Mouse (Mus musculus): ENCODE measurements around the gene Cdk7.

Gene Cdk7

DNA sequence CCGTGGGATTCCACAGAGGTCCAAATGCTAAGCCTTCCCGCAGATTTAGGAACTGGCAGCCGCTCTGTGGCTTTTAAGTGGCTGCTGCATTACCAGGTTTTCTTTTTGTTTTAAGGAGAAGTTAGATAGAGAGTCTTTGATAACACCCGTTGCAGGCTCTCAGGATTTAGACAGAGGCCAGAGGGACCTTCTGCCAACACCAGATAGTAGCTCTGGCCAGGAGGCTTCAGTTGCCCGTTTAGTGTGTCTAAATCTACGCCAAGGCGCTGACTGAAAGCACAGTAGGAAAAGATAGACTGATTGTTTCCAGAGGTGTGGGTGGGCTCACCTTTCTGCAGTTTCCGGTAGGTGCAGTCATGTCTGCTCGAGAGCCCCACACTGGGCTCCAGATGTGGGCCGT, 5.5 kb downstream of the Cdk7 start:
- no peak for DNase-seq (ENCODE audit: low read depth, low spot score)

DNA sequence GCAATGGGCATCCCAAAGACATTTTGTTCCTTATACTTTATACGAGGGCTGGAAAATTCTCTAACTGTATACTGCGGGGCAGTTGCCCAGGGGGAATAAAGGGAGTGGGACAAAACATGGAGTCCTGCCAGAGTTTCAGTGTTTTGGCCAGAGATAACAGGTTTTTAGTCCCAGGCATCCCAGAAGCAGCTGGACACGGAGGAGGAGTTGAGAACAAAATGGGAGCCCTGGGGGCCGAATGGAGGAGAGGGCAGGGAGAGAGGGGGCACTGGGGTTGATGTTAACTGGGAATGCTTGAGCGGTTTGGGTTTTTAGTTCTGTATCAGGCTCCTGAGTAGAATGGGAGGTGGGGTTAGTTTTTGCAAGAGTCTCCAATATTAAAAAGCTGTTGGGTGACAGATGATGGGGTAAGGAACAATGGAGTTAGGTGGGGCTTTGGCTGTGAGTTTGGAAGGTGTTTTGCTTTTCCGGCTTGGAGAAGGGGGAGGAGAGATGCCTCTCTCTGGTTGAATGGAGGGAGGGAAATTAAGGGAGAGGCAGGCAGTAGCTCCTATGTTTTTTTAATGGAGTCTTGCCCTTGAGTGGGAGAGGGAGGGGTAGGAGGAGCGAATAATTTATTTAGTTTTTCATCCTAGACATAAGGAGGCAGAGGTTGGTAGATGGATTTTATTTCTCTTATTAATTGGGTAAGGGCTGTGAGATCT, 6.5 kb downstream of the Cdk7 start:
- DNase-seq (ENCODE audit: low read depth, low spot score), result no peak

DNA sequence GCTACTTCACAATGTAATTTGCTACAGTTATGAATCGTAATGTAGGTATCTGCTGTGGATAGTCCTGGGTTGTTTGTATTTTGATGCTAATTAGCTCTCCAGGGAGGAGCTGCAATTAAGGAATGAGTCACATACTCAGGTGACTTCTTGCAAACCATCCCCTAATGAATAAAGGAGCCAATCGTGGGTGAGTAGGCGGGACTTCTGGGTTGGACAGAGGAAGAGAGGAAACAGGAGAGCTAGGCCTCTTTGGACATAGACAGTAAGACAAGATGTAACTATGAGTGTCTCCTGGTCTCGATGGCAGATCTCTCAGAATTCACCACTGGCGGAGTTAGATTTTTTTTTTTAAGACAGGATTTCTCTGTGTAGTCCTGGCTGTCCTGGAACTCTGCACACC, 9.1 kb downstream of the Cdk7 start:
- no peak for DNase-seq (ENCODE audit: low read depth, low spot score)

DNA sequence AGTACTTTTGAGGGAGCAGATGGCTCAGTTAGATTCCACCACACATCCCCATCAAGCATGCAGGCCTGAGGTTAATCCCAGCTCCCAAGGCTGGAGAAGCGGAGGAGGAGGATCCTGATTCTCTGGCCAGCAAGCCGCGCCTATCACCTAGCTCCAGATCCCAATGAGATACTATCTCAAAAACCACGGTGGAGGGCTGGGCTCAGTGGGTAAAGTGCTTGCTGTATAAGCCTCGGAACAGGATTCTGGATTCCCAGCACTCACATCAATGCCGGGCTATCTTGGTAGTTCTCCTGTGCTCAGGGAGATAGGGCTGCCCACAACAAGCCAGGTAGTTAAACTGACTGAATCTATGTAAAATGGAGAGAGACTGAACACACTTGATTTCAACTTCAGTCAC, 15.3 kb downstream of the Cdk7 start:
- DNase-seq (ENCODE audit: low read depth, low spot score), result no peak

DNA sequence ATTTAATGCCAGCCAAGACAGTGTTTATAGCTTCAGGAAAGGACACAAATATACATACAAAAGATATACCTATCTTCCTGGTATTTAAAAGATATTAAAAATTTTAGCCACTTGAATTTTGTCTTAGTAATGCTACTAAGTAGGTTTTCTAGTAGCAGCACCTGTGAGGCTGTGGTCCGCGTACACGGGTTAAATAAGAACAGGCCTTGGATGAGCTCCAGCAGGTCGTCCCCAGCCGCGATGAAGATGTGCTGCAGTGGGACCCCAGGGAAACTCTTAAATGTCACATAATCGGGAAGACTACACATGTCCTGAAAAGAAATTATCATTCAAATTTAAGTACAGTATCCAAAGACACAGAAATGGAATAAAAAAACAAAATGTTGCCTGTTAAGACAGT, 24.5 kb downstream of the Cdk7 start:
- DNase-seq (ENCODE audit: low read depth, low spot score), result no peak

DNA sequence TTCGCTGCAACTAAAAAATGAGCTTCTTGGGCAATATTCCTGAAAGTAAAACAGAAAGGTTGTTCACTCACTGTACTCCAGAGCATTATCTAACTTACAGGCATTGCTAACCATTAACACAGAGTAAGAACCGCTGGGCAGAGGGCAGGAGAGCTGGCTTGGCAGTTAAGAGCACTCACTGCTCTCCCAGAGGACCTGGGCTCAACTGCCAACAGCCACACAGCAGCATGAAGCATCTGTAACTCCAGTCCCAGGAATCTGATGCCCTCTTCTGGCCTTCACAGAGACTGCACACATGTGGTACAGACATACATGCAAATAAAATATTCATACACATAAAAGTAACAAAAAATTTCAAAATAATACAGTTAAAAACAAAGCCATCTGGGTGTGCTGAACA, 27.3 kb downstream of the Cdk7 start:
- no peak for DNase-seq (ENCODE audit: low read depth, low spot score)

DNA sequence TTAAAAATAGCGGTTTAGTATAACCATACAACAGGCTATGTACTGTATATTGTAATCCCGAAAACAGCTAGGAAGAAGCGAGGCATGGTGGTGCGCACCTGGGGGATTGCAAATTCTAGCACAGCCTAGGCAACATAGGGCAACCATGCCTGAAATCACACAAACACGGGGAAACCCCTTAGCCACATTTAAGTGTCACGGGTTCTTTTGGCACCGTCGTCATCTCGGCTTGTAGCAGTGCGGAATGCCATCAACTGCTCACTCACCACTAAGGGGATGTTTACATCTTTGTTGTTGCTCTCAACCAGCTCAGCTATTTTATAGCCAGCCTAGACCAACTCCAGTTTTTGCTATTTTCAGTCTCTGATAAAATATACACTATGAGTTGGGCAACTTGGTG, 31.9 kb downstream of the Cdk7 start:
- DNase-seq (ENCODE audit: low read depth, low spot score), result no peak

DNA sequence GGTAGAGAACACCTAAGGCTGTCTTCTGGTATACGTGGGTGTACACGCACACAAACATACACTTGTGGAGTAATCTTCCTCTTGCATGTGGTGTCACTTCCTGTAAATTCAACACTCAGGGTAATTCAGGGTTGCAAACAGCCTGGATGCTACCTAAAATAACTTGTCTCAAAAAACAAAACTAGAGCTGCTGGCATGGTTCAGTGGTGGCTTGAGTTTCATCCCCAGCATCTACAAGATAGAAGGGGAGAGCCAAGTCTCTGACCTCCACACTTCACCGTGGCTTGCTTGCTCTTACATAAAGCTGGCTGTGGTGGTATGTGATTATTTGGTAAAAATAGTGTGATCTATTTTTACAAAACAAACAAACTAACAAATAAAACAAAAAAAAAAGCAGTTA, 33.2 kb downstream of the Cdk7 start:
- DNase-seq (ENCODE audit: low read depth, low spot score), result peak; percentile 74

DNA sequence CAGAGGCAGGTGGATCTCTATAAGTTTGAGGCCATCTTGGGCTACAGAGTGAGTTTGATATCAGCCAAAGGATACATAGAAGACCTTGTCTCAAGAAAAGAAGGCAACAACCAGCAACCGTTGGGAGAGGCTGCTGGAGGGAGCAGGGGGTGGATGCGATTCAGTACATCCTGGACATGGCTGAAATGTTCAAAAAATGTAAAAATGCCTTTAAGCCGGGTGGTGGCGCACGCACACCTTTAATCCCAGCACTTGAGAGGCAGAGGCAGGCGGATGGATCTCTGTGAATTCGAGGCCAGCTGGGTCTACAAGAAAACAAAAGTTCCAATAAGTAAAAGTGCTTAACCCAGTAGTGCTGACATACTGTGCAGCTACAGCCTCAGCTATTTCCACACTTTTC, 43.2 kb downstream of the Cdk7 start:
- no peak for DNase-seq (ENCODE audit: low read depth, low spot score)

DNA sequence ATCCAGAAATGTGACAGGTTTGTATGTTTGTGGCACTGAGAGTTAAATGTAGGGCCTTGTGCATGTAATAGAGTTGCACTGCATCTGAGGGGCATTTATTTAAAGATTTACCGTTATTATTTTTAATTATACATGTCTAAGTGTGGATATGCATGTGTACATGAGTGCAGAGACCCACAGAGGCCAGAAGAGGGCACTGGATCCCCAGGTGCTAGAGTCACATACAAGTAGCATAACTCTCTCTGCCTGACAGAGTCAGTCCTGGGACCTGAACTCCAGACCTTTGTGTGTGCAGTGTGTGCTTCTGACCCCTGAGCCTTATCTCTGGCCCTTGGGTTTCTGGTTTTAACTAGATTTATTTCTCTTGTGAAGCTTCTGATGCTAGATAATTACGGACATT, 46.4 kb downstream of the Cdk7 start:
- peak; percentile 14 for DNase-seq (ENCODE audit: low read depth, low spot score)

DNA sequence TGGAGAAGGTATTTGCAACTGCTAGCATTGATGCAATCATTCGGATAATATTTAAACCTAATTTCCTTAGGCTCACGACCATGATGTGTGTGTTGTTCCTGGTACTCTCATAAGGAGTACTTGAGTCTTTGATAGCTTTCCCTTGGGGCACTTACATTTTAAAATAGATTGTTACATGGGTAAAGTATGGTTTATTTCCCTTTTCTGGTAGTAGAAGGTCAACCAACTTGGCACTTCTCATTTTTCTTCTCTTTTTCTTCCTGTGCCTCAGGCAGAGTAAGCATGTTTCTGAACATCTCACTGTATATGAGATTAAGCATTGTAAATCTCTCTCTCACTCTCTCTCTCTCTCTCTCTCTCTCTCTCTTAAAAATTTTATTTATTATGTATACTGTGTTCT, 47.9 kb downstream of the Cdk7 start:
- DNase-seq (ENCODE audit: low read depth, low spot score), result no peak

DNA sequence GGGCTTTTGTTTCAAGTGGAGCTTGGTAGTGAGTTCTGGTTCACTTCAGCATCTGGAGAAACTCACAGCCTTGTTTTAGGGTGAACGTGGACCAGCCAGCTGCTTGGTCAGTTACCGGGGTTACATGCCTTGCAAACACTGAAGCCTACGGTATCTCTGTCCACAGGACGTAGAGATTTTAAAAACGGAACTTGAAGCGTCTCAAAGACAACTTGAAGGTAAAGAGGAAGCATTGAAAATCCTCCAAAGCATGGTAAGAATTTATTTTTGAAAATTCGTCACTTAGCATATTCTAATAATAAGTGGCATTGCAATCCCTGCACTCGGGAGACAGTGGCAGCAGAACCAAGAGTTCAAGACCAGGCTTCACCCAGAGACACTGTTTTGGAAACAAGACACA, 49.1 kb downstream of the Cdk7 start:
- DNase-seq (ENCODE audit: low read depth, low spot score), result no peak

DNA sequence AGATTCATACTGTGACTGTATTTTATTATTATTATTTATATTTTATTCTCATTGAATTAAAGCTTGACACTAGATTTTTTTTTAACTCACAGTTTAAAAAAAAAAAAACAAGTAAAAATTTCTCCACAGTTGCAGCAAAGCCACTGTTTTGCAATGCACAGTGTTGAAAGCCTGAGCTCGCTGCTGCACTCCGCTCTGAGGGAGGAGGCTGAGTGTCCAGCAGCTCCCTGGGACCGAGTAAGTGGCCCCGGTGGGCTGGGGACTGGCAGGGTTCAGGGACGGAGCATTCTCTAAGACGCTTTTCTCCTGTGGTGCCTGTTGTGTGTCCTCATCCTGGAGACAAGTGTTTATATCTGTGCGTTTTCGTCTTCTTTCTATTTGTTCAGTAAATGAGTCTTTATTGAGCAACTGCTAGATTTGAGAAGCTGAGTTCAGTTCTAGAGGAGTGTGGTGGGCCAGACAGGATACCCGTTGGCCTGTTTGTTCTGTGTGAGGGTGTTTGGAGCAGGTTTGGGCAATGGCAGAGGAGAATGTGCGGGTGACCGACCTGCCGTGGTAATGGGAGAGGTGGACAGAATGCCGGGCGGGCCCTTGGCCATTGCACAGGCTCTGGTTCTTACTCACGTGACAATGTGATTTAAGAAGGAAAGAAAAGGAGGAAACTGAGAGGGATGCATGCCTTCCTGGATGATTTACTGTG, 54.7 kb downstream of the Cdk7 start:
- DNase-seq (ENCODE audit: low read depth, low spot score), result no peak

DNA sequence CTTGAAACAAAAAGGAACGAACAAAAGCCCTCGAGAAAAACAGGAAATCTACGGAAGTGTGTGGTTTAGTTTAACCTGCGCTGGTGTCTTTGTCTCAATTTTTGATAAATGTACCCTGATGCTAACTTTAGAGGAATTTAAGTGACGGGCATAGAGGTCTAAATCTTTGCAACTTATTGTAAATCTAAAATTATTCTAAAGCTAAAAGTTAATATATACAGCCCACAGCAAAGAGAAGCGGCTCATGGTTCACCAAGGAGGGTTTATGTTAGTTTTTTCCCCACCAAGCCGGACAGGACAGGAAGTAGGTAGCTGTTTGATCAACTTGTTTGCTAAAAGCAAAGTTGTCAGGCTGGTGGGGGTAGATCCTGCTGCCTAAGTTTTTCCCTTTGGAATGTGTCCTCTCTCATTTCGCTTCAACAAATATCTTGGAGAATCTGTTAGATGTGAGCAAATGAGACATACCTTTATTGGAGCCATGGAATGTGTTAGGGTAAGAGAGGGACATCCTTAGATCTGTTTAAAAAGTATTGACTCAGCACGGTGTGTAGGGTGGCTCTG, 60.5 kb downstream of the Cdk7 start:
- no peak for DNase-seq (ENCODE audit: low read depth, low spot score)

DNA sequence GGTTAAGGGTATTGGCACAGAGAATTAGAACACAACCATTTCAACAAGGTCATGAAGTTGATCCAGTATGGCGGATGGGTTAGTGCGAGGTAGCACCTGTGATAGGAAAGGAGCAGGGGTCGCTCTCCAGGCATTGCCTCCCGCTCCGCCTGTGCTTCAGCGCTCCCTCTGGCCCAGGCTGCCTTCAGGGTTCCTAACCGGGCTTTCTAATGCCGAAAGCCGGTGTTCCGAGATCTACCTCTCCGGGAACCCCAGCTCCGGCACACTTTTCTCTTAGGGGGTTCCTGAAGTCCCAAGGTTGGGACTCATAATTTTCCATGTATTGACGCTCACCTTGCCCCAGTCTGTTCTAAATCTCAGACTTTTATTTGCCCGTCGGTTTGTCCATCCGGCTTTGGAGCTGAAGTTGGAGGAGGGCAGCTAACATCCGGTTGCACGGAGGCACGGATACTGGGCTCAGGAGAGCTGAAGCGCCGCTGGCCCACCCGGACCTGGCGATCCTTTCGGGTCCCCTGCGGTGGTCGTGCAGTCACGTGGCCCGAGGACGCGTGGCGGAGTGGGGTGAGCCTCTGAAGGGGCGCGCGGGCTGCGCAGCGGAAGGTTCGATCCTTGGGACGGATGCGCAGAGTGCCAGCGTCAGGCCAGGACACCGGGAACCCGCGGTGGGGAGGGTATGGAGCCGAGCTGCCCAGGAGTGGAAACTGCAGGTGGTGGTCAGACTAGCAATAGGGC, 61.3 kb downstream of the Cdk7 start, which contains the start of gene Ccdc125:
Gene Ccdc125, plus strand, starts transcription at position 427 of the 732 bp plus-strand sequence.
- no peak for DNase-seq (ENCODE audit: low read depth, low spot score)

DNA sequence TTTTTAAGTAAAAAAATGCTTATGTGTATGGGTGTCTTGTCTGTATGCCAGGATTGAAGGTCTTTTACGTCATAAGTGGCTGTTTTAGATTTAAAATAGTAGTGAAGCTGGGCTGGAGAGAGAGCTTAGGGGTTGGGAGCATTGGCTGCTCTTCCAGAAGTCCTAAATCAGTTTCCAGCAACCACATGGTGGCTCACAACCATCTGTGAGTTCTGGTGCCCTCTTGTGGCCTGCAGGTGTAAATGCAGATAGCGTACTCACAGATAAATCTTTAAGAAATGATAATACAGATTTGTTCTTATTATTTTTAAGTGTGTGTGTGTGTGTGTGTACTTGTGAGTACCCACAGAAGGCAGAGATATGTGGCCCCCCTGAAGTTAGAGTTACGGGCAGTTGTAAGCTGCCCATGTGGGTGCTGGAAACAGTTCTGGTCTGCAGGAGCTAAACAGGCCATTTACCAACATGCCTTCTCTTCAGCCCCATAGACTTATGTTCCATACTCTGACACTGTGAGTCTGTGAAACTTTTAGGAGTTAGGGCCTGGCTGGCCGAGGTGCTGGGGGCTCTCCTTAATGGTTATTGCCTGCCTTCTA, 70.8 kb downstream of the Cdk7 start:
- peak; percentile 65 for DNase-seq (ENCODE audit: low read depth, low spot score)

DNA sequence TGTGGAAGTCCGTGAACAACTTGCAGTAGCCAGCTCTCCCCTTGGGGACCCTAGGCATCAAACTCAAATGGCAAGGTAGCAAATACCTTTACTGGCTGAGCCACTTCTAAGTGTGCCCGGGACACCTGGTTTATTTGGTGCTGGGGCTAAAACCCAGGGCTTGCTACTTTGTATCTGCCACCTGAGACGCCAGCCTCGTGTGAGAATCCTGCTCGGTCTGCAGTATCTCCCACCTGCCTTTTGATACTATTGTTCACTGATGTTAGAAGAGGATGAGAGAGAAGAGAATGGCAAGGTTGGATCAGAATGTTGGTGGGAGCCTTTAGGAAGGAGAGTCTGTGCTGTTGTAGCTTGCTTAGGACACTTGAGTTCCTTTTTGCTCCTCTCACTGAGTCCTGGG, 72.6 kb downstream of the Cdk7 start:
- DNase-seq (ENCODE audit: low read depth, low spot score), result no peak
